Mouse (Mus musculus) kidney, adult 10 weeks (tissue): Measurements from ENCODE around the gene Ier5l. TPM values are rescaled to one million over a fixed set of nuclear protein-coding genes. Genes with fewer than 3 reads are reported as not detected.

Source experiments
- polyA plus RNA-seq: library from polyadenylated mRNA; stranded (reverse); fragments of 350-450 nt; fragmentation: Illumina TruSeq; extraction: RNeasy Lipid Tissue Mini Kit (QIAGEN cat#74804); gene quantifications from one replicate; pipeline ENCODE4 v1.2.3, GENCODE M21; 2014; ENCODE audit warnings: low read depth, low replicate concordance

Gene Ier5l
- polyA plus RNA-seq = not detected

DNA sequence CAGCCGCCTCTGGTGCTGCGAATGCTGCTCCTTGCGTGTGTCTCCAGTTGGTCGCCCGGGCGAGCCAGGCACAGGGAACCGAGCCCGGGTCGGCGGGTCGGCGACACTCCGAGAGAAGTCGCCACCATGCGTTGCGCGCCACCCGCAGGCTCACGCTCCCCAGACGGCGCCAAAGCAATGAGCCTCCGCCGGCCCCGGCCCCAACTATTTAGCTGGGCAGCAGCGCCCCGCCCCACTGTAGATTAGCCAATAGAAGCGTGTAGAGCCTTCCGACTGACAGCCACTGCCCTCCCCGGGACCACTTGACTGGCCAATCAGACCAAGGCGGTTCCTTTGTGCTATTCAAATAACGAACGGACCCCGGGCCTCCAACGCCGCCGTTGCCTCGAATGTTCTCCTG, at the start of gene Ier5l:
TSS of gene Ier5l (minus strand) at position 181 of the 400 bp plus-strand sequence.

Other genes with a start within 250 kb of the Ier5l start
- gene Lrrc8a, start 236.5 kb downstream of the Ier5l start, polyA plus RNA-seq = 2.7 TPM
- gene Gm28035, start 233.7 kb downstream of the Ier5l start, polyA plus RNA-seq = not detected
- 20.0 TPM for gene Phyhd1, start 208.0 kb downstream of the Ier5l start, polyA plus RNA-seq
- gene Gm28038, start 193.2 kb downstream of the Ier5l start, polyA plus RNA-seq = not detected
- gene Dolk, start 187.9 kb downstream of the Ier5l start, polyA plus RNA-seq = 8.1 TPM
- 8.9 TPM for gene Nup188, start 187.8 kb downstream of the Ier5l start, polyA plus RNA-seq
- gene Sh3glb2, start 114.9 kb downstream of the Ier5l start, polyA plus RNA-seq = 1.1 TPM
- 0.81 TPM for gene Miga2, start 110.0 kb downstream of the Ier5l start, polyA plus RNA-seq
- 0.65 TPM for gene Dolpp1, start 82.0 kb downstream of the Ier5l start, polyA plus RNA-seq
- 20.5 TPM for gene Crat, start 58.4 kb downstream of the Ier5l start, polyA plus RNA-seq
- 2.4 TPM for gene Ptpa, start 58.2 kb downstream of the Ier5l start, polyA plus RNA-seq
- 1.1 TPM for gene Cstad, start 120.8 kb upstream of the Ier5l start, polyA plus RNA-seq